Mouse (Mus musculus): ENCODE measurements around the gene Lmo7. TPM values are rescaled to one million over a fixed set of nuclear protein-coding genes. Genes with fewer than 3 reads are reported as not detected.

Lmo7 gene
- 0.20 TPM for polyA plus RNA-seq (2017; shearing (Covaris generic))

GRCm38 (mm10) chr14:101729237-101729971, at the start of gene Lmo7, which contains the start of gene Gm9922:
Gene Lmo7, plus strand, starts transcription at chr14:101729957.
Gene Gm9922, minus strand, starts transcription at chr14:101729814.

Other genes starting within 250 kb of the Lmo7 start
- gene Tbc1d4, start 120.8 kb upstream of the Lmo7 start, polyA plus RNA-seq (2017; shearing (Covaris generic)) = 35.7 TPM
- 62.1 TPM for gene Commd6, start 89.3 kb upstream of the Lmo7 start, polyA plus RNA-seq (2017; shearing (Covaris generic))
- 71.7 TPM for gene Uchl3, start 76.0 kb upstream of the Lmo7 start, polyA plus RNA-seq (2017; shearing (Covaris generic))
- gene Gm9922, start 143 bp upstream of the Lmo7 start, polyA plus RNA-seq (2017; shearing (Covaris generic)) = not detected

All from naive thymus-derived CD4-positive, alpha-beta T cell, adult 5 months (primary cell).